Mouse (Mus musculus): Measurements from ENCODE around the gene Gm13289.
A peak's percentile ranks its signal among the peaks of the same experiment; 100 is the strongest.

DNA sequence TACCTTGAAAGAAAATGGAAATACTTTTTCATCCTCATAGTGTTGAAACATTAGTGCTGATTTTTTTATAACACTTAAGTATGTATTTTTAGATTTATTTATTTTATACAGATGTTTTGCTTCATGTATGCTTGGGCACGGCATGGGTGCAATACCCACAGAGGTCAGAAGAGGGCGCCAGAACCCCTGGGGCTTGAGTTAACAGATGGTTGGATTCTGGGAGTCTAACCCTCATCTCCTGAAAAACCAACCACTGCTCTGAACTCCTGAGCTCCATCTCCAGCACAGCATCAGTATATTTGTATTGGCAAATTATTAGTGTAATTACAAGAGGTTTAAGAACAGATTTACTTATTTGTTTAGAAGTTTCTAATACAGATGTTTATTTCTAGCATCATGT is 38.2 kb upstream of the Gm13289 start:
- TF ChIP-seq POLR2A (IDR thresholded peaks at IDR 0.05; ENCODE audit: insufficient read depth, low read depth, low read length): no peak
- peak; percentile 77; the same call in 1 of the 2 replicates for TF ChIP-seq CTCF (IDR thresholded peaks at IDR 0.05; ENCODE audit: insufficient read depth, low read depth, low read length)
